ENCODE assay signal across 23 mouse cellular contexts in the genomic region with DNA sequence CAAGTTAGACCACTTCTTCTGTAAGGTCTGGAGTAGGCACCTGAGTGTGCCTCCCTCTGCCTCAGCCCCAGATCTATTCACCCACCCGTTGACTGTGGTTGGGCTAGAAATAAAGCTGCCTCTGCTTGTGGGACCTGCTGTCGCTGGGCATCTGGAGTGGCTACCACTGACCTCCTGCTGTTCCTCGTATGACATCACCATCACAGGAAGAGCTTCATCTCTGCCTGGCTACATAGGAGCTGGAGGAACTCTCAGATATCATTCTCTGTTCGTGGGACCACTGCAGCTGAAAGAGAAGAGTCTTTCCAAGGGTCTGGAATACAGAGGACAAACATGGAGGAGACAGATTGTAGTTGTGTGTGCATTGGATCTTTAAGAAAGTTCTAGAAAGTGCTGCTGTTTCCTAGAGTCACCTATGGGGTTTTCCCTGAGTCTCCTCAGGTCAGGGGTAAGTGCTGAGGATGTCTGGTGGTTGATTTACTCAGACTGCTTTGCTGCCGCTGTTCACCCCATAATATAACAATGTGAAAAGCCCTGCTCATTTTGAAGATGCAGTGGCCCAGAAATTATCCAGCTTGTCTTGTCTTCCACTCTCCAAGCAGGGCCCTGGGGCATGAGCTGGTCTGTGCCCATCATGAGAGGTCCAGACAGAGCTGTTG. TPM values are rescaled to one million over a fixed set of nuclear protein-coding genes. Genes with fewer than 3 reads are reported as not detected.
DNase-seq lines count a peak whose midpoint lies in the region; ATAC-seq and TF ChIP-seq lines count a peak whose summit lies in the region.
"Had no signal": no experiment of that assay in that cellular context is flagged by ENCODE, and none has a peak within 500 bp of the region (broad histone marks: within the 10 kb centered on the region; RNA-seq: fewer than 3 reads in every experiment).

No protein-coding gene starts in this region.

- no peak for TF ChIP-seq POLR2A in spleen, adult 2 months (IDR thresholded peaks at IDR 0.05; ENCODE audit: low read depth, low read length)
- TF ChIP-seq POLR2A in bone marrow macrophage, adult 2 months (IDR thresholded peaks at IDR 0.05; ENCODE audit: borderline replicate concordance, low read depth, low read length): no peak
- TF ChIP-seq POLR2A in small intestine, adult 2 months (IDR thresholded peaks at IDR 0.05; ENCODE audit: low read depth, low read length): no peak

- no peak overlapping the region for H3K4me2 ChIP-seq in heart, embryonic 11.5 days
- H3K4me2 ChIP-seq: embryonic facial prominence, embryonic 13.5 days; forebrain, embryonic 13.5 days; hindbrain, embryonic 14.5 days had no signal

- no peaks in the 10 kb centered on the region for H3K9me3 ChIP-seq in heart, embryonic 11.5 days (replicated peaks; ENCODE audit: control insufficient read depth, low read length)
- H3K9me3 ChIP-seq: embryonic facial prominence, embryonic 13.5 days; forebrain, embryonic 13.5 days; heart, embryonic 12.5 days; hindbrain, embryonic 10.5 days had no signal

- 47% methylated on average over 5 of the region's 5 CpGs for WGBS in spleen, adult 2 months
- 59% methylated on average over 5 of the region's 5 CpGs for WGBS in small intestine, adult 2 months
- WGBS in heart, embryonic 11.5 days (ENCODE audit: insufficient replicate concordance): 59% methylated on average over 5 of the region's 5 CpGs

- ATAC-seq in heart, embryonic 11.5 days (replicated peaks; ENCODE audit: insufficient number of reproducible peaks, low FRiP score, low TSS enrichment): no peak
- ATAC-seq: forebrain, embryonic 13.5 days; forebrain, postnatal 0 days; intestine, embryonic 16.5 days; Patski had no signal

- no peak for TF ChIP-seq CTCF in spleen, adult 2 months (IDR thresholded peaks at IDR 0.05; ENCODE audit: extremely low read depth, insufficient read depth, insufficient read length, insufficient replicate concordance)
- no peak for TF ChIP-seq CTCF in bone marrow macrophage, adult 2 months (IDR thresholded peaks at IDR 0.05; ENCODE audit: low read depth, low read length)
- no peak for TF ChIP-seq CTCF in small intestine, adult 2 months (IDR thresholded peaks at IDR 0.05; ENCODE audit: extremely low read depth, insufficient read length, insufficient replicate concordance, low read depth, low read length)
- no peak for TF ChIP-seq CTCF in layer of hippocampus, adult 2 months (conservative IDR thresholded peaks at IDR 0.05)

- no peaks in the 10 kb centered on the region; the same call in 1 of the 2 replicates for H3K36me3 ChIP-seq in spleen, adult 2 months (ENCODE audit: control insufficient read depth, insufficient read depth, low read length)
- H3K36me3 ChIP-seq in small intestine, adult 2 months (ENCODE audit: control insufficient read depth, insufficient read depth, low read length): no peaks in the 10 kb centered on the region
- no peaks in the 10 kb centered on the region for H3K36me3 ChIP-seq in heart, embryonic 11.5 days (ENCODE audit: control insufficient read depth, insufficient read depth, low read length)
- H3K36me3 ChIP-seq: embryonic facial prominence, embryonic 13.5 days; heart, embryonic 12.5 days; hindbrain, embryonic 10.5 days had no signal

- H3K9ac ChIP-seq in heart, embryonic 11.5 days (ENCODE audit: low read depth, low read length): no peak overlapping the region
- H3K9ac ChIP-seq: forebrain, embryonic 13.5 days; forebrain, postnatal 0 days; heart, embryonic 12.5 days had no signal

- no peaks in the 10 kb centered on the region for H3K27me3 ChIP-seq in spleen, adult 2 months (ENCODE audit: control insufficient read depth, insufficient read depth, low read length)
- no peaks in the 10 kb centered on the region for H3K27me3 ChIP-seq in small intestine, adult 2 months (ENCODE audit: control insufficient read depth, insufficient read depth, low read length)
- H3K27me3 ChIP-seq in heart, embryonic 11.5 days (ENCODE audit: control insufficient read depth, insufficient read depth, low read length): no peaks in the 10 kb centered on the region
- H3K27me3 ChIP-seq: embryonic facial prominence, embryonic 13.5 days; forebrain, embryonic 13.5 days; Patski had no signal

- peak overlapping the region; percentile 62 for H3K27ac ChIP-seq in spleen, adult 2 months (ENCODE audit: insufficient read depth, low read length)
- H3K27ac ChIP-seq in bone marrow macrophage, adult 2 months (ENCODE audit: insufficient read depth, low read depth, low read length): peak overlapping the region; percentile 45
- peak overlapping the region; percentile 71 for H3K27ac ChIP-seq in small intestine, adult 2 months (ENCODE audit: insufficient read depth, low read depth, low read length)
- H3K27ac ChIP-seq in heart, embryonic 11.5 days (ENCODE audit: low read depth, low read length): no peak overlapping the region
- H3K27ac ChIP-seq in layer of hippocampus, adult 2 months: no peak overlapping the region
- H3K27ac ChIP-seq: embryonic facial prominence, embryonic 13.5 days; forebrain, embryonic 13.5 days; gastrocnemius, adult 2 months; hindbrain, embryonic 14.5 days had no signal

- no peak for DNase-seq in spleen, adult 2 months (ENCODE audit: low read depth in 1 of 2, low spot score in 2 of 2)
- no peak for DNase-seq in spleen, adult 12 weeks (ENCODE audit: low spot score)
- peak; percentile 65 for DNase-seq in naive thymus-derived CD4-positive, alpha-beta T cell, adult 2 months (ENCODE audit: low read depth)
- DNase-seq in layer of hippocampus, adult 2 months (ENCODE audit: low spot score in 2 of 2): no peak
- no peak for DNase-seq in cerebellum, postnatal 14 days
- DNase-seq: adrenal gland, adult 2 months; adrenal gland, postnatal 25 days; cerebellum, adult 11 months; cerebellum, adult 9-10 months; cerebellum, postnatal 36 days; forebrain, postnatal 0 days; gastrocnemius, postnatal 25 days had no signal

- peak overlapping the region; percentile 17 for H3K4me3 ChIP-seq in spleen, adult 2 months (ENCODE audit: extremely low read depth, insufficient read depth, insufficient read length)
- no peak overlapping the region for H3K4me3 ChIP-seq in bone marrow macrophage, adult 2 months (ENCODE audit: insufficient read depth, low read length)
- no peak overlapping the region for H3K4me3 ChIP-seq in small intestine, adult 2 months (ENCODE audit: low read depth, low read length)
- H3K4me3 ChIP-seq in heart, embryonic 11.5 days (ENCODE audit: low read depth, low read length): no peak overlapping the region
- no peak overlapping the region for H3K4me3 ChIP-seq in layer of hippocampus, adult 2 months
- H3K4me3 ChIP-seq: embryonic facial prominence, embryonic 13.5 days; forebrain, embryonic 13.5 days; gastrocnemius, adult 2 months; heart, embryonic 12.5 days; hindbrain, embryonic 10.5 days had no signal

- peaks cover 20% of the 10 kb centered on the region for H3K4me1 ChIP-seq in spleen, adult 2 months (ENCODE audit: control insufficient read depth, insufficient read depth, insufficient read length)
- peaks cover 80% of the 10 kb centered on the region for H3K4me1 ChIP-seq in bone marrow macrophage, adult 2 months (ENCODE audit: control insufficient read depth, insufficient read depth, low read length)
- H3K4me1 ChIP-seq in small intestine, adult 2 months (ENCODE audit: control insufficient read depth, insufficient read depth, insufficient read length, low read length): peaks cover 3% of the 10 kb centered on the region; the same call in 1 of the 2 replicates
- 0 out of 2 replicates have a peak, but pooled peaks cover 4% of the 10 kb centered on the region for H3K4me1 ChIP-seq in heart, embryonic 11.5 days (ENCODE audit: control insufficient read depth, insufficient read depth, low read length)

RNA-seq across cellular contexts. Expression of a gene that starts 20.0 kb away (rescaled TPM):
- 34.7 and 37.3 TPM in 2 replicates for polyA plus RNA-seq in spleen, adult 2 months (2012; rRNA removed)
- 120 and 122 TPM in 2 replicates for polyA plus RNA-seq in bone marrow macrophage, adult 2 months (2012; ENCODE audit: insufficient read depth, insufficient read length, missing spikeins)
- 4.3 and 8.9 TPM in 2 replicates for polyA plus RNA-seq in small intestine, adult 2 months (2012; rRNA removed)
- polyA plus RNA-seq in heart, embryonic 11.5 days (2014; fragmentation: Nextera tagmentation; extraction: Ambion mirVana): 0.19 and 0.25 TPM in 2 replicates
- total RNA-seq in layer of hippocampus, adult 2 months (2021): 1 to 10 TPM; 1.4 to 1.9 TPM

RNA-seq across cellular contexts. Expression of a gene that starts 50.9 kb away (rescaled TPM):
- polyA plus RNA-seq in spleen, adult 2 months (2012; rRNA removed): 4.0 and 4.6 TPM in 2 replicates
- 30.1 and 35.5 TPM in 2 replicates for polyA plus RNA-seq in bone marrow macrophage, adult 2 months (2012; ENCODE audit: insufficient read depth, insufficient read length, missing spikeins)
- 1.6 and 2.1 TPM in 2 replicates for polyA plus RNA-seq in small intestine, adult 2 months (2012; rRNA removed)
- 1.6 and 2.5 TPM in 2 replicates for polyA plus RNA-seq in heart, embryonic 11.5 days (2014; fragmentation: Nextera tagmentation; extraction: Ambion mirVana)
- 1 to 10 TPM; 1.7 to 1.9 TPM for total RNA-seq in layer of hippocampus, adult 2 months (2021)

RNA-seq across cellular contexts. Expression of a gene that starts 51.3 kb away (rescaled TPM):
- polyA plus RNA-seq in spleen, adult 2 months (2012; rRNA removed): 3.8 and 5.5 TPM in 2 replicates
- polyA plus RNA-seq in bone marrow macrophage, adult 2 months (2012; ENCODE audit: insufficient read depth, insufficient read length, missing spikeins): 0.09 TPM in 1 of 2 replicates, not detected in the other
- polyA plus RNA-seq in small intestine, adult 2 months (2012; rRNA removed): 22.7 and 23.7 TPM in 2 replicates
- polyA plus RNA-seq in heart, embryonic 11.5 days (2014; fragmentation: Nextera tagmentation; extraction: Ambion mirVana): 6.1 and 6.8 TPM in 2 replicates
- 1 to 10 TPM; 5.9 to 7.2 TPM for total RNA-seq in layer of hippocampus, adult 2 months (2021)

Comparison
In these comparisons a context has a peak if more than half of its experiments do, and no peak if none do; other contexts are left out.
1. H3K27ac ChIP-seq: peak in spleen, adult 2 months (single experiment), bone marrow macrophage, adult 2 months (single experiment) and small intestine, adult 2 months (single experiment); none in heart, embryonic 11.5 days (single experiment) and layer of hippocampus, adult 2 months (single experiment).